Mouse (Mus musculus): ENCODE measurements around the gene Cxxc4.
"Not testable (repeated sequence)": the region's sequence is repeated elsewhere in the genome, so short reads cannot be mapped to it uniquely, and the experiment has no call there.

The Cxxc4 gene

DNA sequence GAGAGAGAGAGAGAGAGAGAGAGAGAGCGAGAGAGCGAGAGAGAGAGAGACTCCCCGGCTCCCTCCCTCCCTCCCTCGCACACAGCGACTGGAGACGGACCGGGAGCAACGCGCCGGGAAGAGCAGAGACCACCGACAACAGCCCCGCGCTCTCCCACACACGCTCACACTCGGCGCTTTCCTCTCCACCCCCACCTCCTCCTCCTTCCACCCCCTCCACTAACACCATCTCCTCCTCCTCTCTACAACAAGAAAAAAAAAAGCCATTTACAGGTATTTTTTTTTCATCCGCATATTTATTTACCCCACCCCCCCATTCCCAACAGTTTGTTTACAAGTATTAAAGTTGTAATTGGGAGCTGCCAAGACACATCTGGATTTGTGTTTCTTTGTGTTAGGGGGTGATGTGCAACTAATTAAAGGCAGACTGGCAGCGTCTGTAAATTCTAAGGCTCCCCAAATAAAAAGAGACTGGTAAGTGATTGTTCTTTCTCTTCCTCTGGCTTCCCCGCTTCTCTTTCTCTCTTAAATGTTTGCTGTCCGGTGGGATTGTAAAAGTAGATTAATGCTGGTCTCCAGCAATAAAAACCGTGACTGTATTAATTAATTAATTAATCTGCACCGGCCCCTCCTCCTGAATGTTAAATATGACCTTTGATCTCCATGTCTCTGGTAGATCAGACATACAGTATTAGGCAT, at the start of gene Cxxc4:
Gene Cxxc4, plus strand, starts transcription at position 71 of the 699 bp plus-strand sequence.
- DNase-seq (ENCODE audit: low spot score in 2 of 2): no peak

- DNase-seq (ENCODE audit: low spot score in 2 of 2): no peak
Measured at GRCm38 (mm10) chr3:134188979-134189946, 47.0 kb upstream of the Cxxc4 start.

DNA sequence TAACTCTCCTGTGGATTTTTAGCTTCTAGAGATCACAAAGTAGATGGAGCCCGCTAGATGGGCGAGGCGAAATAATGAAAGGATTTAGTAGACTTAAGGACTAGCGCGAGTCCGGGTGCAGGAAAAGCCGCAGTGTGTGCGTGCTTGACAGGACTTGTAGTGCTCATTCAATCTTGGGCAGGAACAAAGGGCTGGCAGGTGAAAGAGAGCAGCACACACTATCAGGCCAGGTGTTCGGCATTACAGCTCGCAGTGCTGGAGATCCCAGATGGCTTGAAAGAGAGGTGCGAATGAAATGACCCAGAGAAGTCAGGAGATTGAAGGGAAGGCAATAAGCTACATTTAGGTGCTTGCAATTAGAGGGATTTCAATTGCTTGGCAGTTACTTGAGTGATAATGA, 46.2 kb upstream of the Cxxc4 start:
- DNase-seq (ENCODE audit: low spot score in 2 of 2): no peak

- no peak for DNase-seq (ENCODE audit: low spot score in 2 of 2)
Measured at GRCm38 (mm10) chr3:134199892-134200291, 36.4 kb upstream of the Cxxc4 start.

DNA sequence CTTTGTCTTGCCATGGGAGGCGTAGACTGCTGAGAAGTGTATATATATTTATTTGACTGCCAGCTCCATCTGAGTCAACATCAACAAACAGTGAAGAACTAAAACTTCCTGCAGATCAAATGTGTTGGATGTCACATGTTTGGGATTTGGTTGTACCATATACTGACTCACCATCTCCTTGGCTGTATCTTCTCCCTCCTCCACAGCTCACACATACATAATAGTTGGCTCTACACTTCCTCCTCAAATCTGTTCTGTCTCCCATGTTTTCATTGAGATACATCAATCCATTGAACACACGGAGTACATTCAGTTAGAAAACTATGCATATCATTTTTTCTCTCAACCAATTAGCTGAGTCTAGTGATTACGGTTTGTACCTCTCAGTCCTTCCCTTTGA, 29.7 kb upstream of the Cxxc4 start:
- no peak for DNase-seq (ENCODE audit: low spot score in 2 of 2)

GRCm38 (mm10) chr3:134210950-134211349, 25.3 kb upstream of the Cxxc4 start:
- no peak for DNase-seq (ENCODE audit: low spot score in 2 of 2)

DNA sequence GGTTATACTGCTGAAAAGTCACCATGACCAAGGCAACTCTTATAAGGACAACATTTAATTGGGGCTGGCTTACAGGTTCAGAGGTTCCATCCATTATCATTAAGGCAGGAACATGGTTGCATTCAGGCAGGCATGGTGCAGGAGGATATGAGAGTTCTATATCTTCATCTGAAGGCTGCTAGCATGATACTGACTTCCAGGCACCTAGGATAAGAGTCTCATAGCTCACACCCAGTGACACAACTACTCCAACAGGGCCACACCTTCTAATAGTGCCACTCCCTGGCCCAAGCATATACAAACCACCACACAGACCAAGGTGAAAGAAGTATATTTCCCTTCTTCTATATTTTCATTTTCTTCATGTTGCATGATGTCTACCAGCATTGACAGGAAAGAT, 16.4 kb upstream of the Cxxc4 start:
- not testable (repeated sequence) for DNase-seq (ENCODE audit: low spot score in 2 of 2)

GRCm38 (mm10) chr3:134221002-134221401, 15.3 kb upstream of the Cxxc4 start:
- no peak for DNase-seq (ENCODE audit: low spot score in 2 of 2)

- no peak for DNase-seq (ENCODE audit: low spot score in 2 of 2)
Measured at GRCm38 (mm10) chr3:134222593-134222992, 13.7 kb upstream of the Cxxc4 start.

- no peak for DNase-seq (ENCODE audit: low spot score in 2 of 2)
Measured at GRCm38 (mm10) chr3:134223956-134224355, 12.3 kb upstream of the Cxxc4 start.

DNA sequence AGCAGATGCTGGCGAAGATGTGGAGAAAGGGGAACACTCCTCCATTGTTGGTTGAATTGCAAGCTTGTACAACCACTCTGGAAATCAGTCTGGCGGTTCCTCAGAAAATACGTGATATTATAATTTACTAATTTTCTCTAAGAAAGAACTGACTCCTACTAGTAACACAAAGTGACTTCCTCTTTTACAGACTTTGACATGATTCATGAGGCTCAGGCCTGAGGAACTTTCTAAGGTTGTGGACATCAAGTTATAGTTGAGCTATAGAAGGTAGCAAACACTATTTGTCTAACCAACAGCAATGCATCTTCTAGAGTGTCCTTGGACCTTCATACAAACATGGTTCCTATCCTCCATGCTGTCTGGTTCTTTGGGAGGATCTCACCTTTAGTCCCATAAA, 10.4 kb upstream of the Cxxc4 start:
- no peak for DNase-seq (ENCODE audit: low spot score in 2 of 2)

- DNase-seq (ENCODE audit: low spot score in 2 of 2): no peak
Measured at GRCm38 (mm10) chr3:134232753-134233152, 3.5 kb upstream of the Cxxc4 start.

DNA sequence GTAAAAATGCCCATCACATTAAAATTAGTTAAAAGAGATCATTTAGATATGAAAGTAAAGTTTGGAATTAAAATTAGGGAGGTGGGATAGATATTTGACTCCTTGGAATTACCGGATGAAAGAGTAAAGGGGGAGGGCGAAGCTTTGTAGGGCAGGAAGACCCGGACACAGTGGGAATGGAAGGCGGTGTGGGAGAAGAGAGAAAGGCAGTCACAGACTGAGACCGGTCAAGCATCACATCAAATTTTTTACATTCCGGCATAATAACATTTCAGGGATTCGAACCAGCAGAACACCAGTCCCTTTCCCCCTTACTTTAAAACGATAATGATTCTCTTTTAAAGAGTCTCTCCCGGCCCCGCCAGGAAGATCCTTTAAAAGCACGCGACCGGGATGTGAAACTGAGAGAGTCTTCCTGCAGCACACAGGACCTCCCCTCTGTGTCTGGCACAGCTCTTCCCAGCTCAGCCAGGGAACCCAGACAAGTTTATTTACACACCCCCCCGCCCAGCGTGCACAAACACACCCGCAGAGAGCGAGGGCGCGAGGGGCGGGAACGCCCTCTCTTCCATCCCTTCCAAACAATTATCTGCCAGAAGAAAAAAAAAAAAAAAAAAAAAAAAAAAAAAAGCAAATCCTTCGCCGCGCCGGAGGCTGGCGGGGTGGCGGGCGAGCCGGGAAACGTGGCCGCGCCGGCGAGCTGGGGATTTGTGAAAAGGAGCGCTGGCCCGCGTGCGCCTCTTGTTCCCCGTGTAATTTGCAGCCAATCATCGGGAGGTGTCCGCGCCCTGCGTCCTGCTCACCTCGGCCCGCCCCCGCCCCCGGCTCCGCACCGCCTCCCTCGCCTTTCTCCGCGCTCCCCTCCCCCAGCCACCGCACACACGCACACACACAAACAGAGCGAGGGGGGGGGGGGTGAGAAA, 532 bp upstream of the Cxxc4 start:
- peak; percentile 43 to 58 for DNase-seq (ENCODE audit: low spot score in 2 of 2)

DNA sequence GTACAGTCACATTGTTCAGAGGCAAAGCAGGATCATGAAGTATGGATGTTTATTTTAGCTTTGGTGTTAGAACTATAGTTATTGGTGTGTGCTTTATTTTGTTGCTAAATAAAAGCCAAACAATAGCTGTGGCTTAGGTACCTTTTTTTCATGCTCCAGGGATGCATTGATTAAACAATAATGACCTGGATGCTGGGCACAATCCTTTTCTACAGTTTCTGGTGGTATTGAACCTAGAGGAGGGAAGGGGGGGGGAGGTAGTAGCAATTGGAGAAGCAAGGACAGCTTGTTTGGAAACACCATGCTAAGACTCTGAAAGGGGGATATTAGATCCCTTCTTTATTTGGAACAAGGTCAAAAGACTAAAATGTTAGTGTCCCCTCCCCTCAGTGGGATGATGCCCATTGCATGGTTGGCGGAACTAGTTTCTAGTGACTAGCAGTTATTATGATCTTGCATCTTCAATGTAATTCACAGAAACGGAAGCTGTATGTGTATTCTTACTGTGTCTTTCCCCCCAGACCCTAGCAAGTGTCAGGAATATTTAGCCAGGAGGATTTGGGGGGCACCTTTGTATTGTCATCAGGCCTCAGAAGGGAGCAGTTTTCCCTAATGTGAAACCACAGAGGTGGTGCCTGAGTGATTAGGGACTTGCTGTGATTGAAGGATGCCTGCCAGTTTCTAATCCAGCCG, 975 bp downstream of the Cxxc4 start:
- no peak for DNase-seq (ENCODE audit: low spot score in 2 of 2)

GRCm38 (mm10) chr3:134238621-134239310, 2.5 kb downstream of the Cxxc4 start:
- DNase-seq (ENCODE audit: low spot score in 2 of 2): peak in 1 of 2 experiments; percentile 9

DNA sequence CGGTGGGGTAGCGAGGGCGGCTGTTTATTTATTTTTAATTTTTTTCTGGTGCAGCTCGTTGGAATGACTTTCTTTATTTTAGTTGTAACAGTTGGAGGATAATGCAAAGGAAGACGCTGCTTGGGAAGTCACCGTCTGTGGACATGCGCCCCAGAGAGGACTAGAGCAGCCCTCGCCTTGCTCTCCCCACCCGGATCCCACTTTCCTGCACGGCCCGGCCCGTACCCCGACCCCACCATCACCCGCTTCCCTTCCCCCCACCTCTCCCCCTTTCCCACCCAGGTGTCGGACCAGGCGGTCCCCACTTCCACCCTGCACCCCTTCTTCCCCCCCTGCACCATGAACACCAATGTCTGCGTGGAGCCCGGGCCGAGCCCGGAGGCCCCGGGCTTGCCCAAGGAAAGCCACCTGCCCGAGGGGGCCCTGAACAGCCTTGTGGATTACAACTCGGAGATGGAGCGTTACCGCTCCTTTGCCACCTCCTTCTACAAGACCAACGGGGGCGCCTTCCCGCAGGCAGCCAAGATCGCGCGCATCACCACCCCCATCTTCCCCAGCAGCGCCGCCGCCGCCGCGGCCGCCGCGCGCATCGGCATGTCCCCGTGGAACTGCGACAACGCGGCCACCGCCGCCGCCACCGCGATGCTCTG, 3.2 kb downstream of the Cxxc4 start:
- DNase-seq (ENCODE audit: low spot score in 2 of 2): peak; percentile 50 to 57

DNA sequence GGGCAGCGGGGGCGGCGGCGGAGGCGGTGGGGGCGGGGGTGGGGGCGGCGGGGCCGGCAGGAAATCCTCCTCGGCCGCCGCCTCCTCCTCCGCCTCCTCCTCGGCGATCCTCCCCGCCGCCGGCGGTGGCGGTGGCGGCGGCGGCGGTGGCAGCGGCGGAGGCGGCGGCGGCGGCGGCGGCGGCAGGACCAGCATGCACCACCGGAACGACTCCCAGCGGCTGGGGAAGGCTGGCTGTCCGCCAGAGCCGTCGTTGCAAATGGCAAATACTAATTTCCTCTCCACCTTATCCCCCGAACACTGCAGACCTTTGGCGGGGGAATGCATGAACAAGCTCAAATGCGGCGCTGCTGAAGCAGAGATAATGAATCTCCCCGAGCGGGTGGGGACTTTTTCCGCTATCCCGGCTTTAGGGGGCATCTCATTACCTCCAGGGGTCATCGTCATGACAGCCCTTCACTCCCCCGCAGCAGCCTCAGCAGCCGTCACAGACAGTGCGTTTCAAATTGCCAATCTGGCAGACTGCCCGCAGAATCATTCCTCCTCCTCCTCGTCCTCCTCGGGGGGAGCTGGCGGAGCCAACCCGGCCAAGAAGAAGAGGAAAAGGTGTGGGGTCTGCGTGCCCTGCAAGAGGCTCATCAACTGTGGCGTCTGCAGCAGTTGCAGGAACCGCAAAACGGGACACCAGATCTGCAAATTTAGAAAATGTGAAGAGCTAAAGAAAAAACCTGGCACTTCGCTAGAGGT, 3.9 kb downstream of the Cxxc4 start:
- peak; percentile 53 to 62 for DNase-seq (ENCODE audit: low spot score in 2 of 2)

GRCm38 (mm10) chr3:134240718-134241025, 4.4 kb downstream of the Cxxc4 start:
- DNase-seq (ENCODE audit: low spot score in 2 of 2): no peak

DNA sequence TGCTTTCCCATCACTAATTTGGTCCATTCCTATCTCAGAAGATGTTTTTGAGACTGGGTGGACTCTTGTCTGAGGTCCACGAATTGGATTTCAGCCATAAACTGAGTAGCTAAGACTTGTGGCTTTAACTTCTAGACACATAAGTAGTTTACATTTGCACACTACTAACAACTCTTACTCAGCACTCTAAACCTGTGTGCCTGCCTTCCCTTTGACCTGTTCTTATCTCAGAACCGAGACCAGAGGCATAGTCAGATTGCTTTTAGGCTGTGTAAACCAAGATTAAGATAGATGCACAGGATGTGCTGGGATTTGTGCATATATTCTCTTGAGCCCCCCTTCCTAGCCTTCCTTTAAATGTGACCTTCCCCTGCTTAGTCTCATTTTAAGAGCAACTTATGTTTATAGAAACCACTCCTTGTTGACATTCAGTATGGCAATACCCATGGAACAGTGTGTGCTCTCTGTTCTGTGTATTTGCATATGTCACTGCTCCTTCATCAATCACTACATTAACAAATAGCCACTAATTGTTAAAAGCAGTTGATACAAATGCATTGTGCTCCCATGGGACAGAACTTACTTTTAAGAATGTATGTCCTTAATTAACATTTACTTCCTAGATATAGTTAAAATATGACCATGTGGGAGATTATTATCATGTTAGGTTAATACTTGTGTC, 7.0 kb downstream of the Cxxc4 start:
- DNase-seq (ENCODE audit: low spot score in 2 of 2): no peak
